ENCODE assay signal across 8 mouse cellular contexts in the genomic region with DNA sequence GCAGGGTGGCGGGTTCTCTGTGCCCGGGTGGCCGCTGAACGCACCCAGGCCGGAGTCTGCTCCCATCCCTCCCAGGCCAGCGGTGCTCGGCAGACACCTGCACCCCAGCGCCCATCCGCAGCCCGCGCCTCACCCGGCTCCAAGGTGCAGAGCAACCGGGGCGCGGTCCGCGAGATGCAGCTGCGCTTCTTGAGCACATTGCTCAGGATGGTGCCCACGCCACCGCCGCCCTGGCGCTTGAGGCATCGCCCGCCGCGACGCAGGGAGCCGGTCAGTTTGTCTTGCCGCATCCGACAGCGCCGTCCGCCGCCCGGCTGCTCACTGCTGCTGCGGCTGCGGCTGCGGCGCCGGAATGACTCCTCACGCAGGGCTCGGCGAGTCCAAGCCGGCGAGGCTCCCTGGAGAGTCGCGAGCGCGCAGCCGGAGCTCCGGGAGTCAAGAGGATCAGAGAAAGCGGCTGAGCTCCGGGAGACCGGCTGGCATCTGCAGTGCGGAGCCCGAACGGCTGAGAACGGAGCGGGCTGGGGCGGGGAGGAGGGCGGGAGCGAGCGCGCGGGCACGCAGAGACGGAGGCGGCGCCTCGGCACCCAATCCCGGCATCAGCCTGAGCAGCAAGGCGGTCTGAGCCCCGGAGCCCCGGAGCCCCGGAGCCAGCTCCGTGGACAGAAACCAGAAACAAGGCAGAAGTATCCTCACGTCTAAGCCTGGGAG. TPM values are rescaled to one million over a fixed set of nuclear protein-coding genes. Genes with fewer than 3 reads are reported as not detected.
A peak's percentile ranks its signal among the peaks of the same experiment; 100 is the strongest.
DNase-seq lines count a peak whose midpoint lies in the region; ATAC-seq and TF ChIP-seq lines count a peak whose summit lies in the region.

No protein-coding gene starts in this region.

- H3K9ac ChIP-seq in embryonic facial prominence, embryonic 15.5 days, result peak overlapping the region; percentile 39; the same call in 1 of the 2 replicates
- peak overlapping the region; percentile 61 for H3K9ac ChIP-seq in heart, embryonic 15.5 days
- H3K9ac ChIP-seq in liver, embryonic 12.5 days, result no peak overlapping the region
- peak overlapping the region; percentile 92 for H3K9ac ChIP-seq in midbrain, postnatal 0 days (replicated peaks; ENCODE audit: low read length, poor library complexity, severe bottlenecking)
- H3K9ac ChIP-seq in stomach, embryonic 16.5 days (ENCODE audit: low read length), result peak overlapping the region; percentile 57

- TF ChIP-seq POLR2A in bone marrow, adult 2 months (IDR thresholded peaks at IDR 0.05; ENCODE audit: borderline replicate concordance, control insufficient read depth, low read depth, low read length), result no peak

- WGBS in bone marrow, adult 2 months, result under 1% methylated on average over 77 of the region's 77 CpGs
- WGBS in embryonic facial prominence, embryonic 15.5 days, result under 1% methylated on average over 77 of the region's 77 CpGs
- under 1% methylated on average over 77 of the region's 77 CpGs for WGBS in heart, embryonic 15.5 days
- 2% methylated on average over 77 of the region's 77 CpGs for WGBS in liver, embryonic 12.5 days (ENCODE audit: insufficient replicate concordance)
- WGBS in midbrain, postnatal 0 days, result under 1% methylated on average over 76 of the region's 77 CpGs
- 1% methylated on average over 77 of the region's 77 CpGs for WGBS in stomach, embryonic 16.5 days

- peaks cover 27% of the 10 kb centered on the region for H3K27me3 ChIP-seq in embryonic facial prominence, embryonic 15.5 days
- H3K27me3 ChIP-seq in heart, embryonic 15.5 days, result peaks cover 56% of the 10 kb centered on the region
- H3K27me3 ChIP-seq in liver, embryonic 12.5 days (replicated peaks), result peaks cover 74% of the 10 kb centered on the region
- no peaks in the 10 kb centered on the region for H3K27me3 ChIP-seq in midbrain, postnatal 0 days (ENCODE audit: insufficient read depth, low read length)
- peaks cover 9% of the 10 kb centered on the region for H3K27me3 ChIP-seq in stomach, embryonic 16.5 days (ENCODE audit: control insufficient read depth, insufficient read depth, low read length)

- H3K9me3 ChIP-seq in embryonic facial prominence, embryonic 15.5 days (replicated peaks), result no peaks in the 10 kb centered on the region
- no peaks in the 10 kb centered on the region for H3K9me3 ChIP-seq in heart, embryonic 15.5 days (replicated peaks)
- no peaks in the 10 kb centered on the region for H3K9me3 ChIP-seq in liver, embryonic 12.5 days (replicated peaks)
- no peaks in the 10 kb centered on the region for H3K9me3 ChIP-seq in midbrain, postnatal 0 days (ENCODE audit: low read length)
- H3K9me3 ChIP-seq in stomach, embryonic 16.5 days (replicated peaks; ENCODE audit: control insufficient read depth, low read length), result no peaks in the 10 kb centered on the region

- no peaks in the 10 kb centered on the region for H3K4me1 ChIP-seq in bone marrow, adult 2 months (ENCODE audit: control insufficient read depth, insufficient read depth, low read length)
- H3K4me1 ChIP-seq in embryonic facial prominence, embryonic 15.5 days, result peaks cover 26% of the 10 kb centered on the region
- peaks cover 21% of the 10 kb centered on the region for H3K4me1 ChIP-seq in heart, embryonic 15.5 days (replicated peaks)
- H3K4me1 ChIP-seq in liver, embryonic 12.5 days, result peaks cover 15% of the 10 kb centered on the region
- peaks cover 11% of the 10 kb centered on the region; the same call in 1 of the 2 replicates for H3K4me1 ChIP-seq in midbrain, postnatal 0 days (ENCODE audit: insufficient read depth, low read length)
- H3K4me1 ChIP-seq in stomach, embryonic 16.5 days (ENCODE audit: control insufficient read depth, insufficient read depth, low read length), result peaks cover 14% of the 10 kb centered on the region; the same call in 1 of the 2 replicates

- no peak for TF ChIP-seq CTCF in bone marrow, adult 2 months (IDR thresholded peaks at IDR 0.05; ENCODE audit: control insufficient read depth, insufficient read depth, low read length)
- TF ChIP-seq CTCF in midbrain, postnatal 0 days (IDR thresholded peaks at IDR 0.05), result no peak; the same call in 1 of the 2 replicates

- H3K36me3 ChIP-seq in embryonic facial prominence, embryonic 15.5 days, result no peaks in the 10 kb centered on the region
- no peaks in the 10 kb centered on the region for H3K36me3 ChIP-seq in heart, embryonic 15.5 days
- no peaks in the 10 kb centered on the region for H3K36me3 ChIP-seq in liver, embryonic 12.5 days
- H3K36me3 ChIP-seq in midbrain, postnatal 0 days (ENCODE audit: insufficient read depth, low read length), result no peaks in the 10 kb centered on the region
- no peaks in the 10 kb centered on the region for H3K36me3 ChIP-seq in stomach, embryonic 16.5 days (ENCODE audit: control insufficient read depth, insufficient read depth, low read length)

- DNase-seq in CD4-positive, CD25-positive, alpha-beta regulatory T cell, adult 2 months (ENCODE audit: low read depth, low spot score), result peak; percentile 83
- DNase-seq in kidney, postnatal 14 days, result peak; percentile 63
- peak; percentile 83 for DNase-seq in midbrain, postnatal 0 days (ENCODE audit: low spot score)

- peak overlapping the region; percentile 16 for H3K4me3 ChIP-seq in bone marrow, adult 2 months (replicated peaks; ENCODE audit: control insufficient read depth, low read depth, low read length)
- H3K4me3 ChIP-seq in embryonic facial prominence, embryonic 15.5 days (replicated peaks), result peak overlapping the region; percentile 64
- H3K4me3 ChIP-seq in heart, embryonic 15.5 days, result peak overlapping the region; percentile 71
- H3K4me3 ChIP-seq in liver, embryonic 12.5 days, result peak overlapping the region; percentile 53
- peak overlapping the region; percentile 89 for H3K4me3 ChIP-seq in midbrain, postnatal 0 days (ENCODE audit: low read depth, low read length)
- H3K4me3 ChIP-seq in stomach, embryonic 16.5 days (replicated peaks; ENCODE audit: low read length), result peak overlapping the region; percentile 53

- peak; percentile 83 for ATAC-seq in embryonic facial prominence, embryonic 15.5 days (ENCODE audit: insufficient number of reproducible peaks, low FRiP score, low TSS enrichment, low read depth)
- ATAC-seq in heart, embryonic 15.5 days (replicated peaks; ENCODE audit: insufficient number of reproducible peaks, insufficient read depth, low FRiP score, low read depth), result peak; percentile 73
- 0 out of 2 replicates have a peak, but pooled peaks have one; percentile 32 for ATAC-seq in liver, embryonic 12.5 days
- ATAC-seq in midbrain, postnatal 0 days (ENCODE audit: low FRiP score), result peak; percentile 87
- peak; percentile 88 for ATAC-seq in stomach, embryonic 16.5 days (ENCODE audit: insufficient read depth, low FRiP score)

- peak overlapping the region; percentile 96 for H3K4me2 ChIP-seq in embryonic facial prominence, embryonic 15.5 days (replicated peaks)
- peak overlapping the region; percentile 100 for H3K4me2 ChIP-seq in heart, embryonic 15.5 days
- peak overlapping the region; percentile 64 for H3K4me2 ChIP-seq in liver, embryonic 12.5 days
- peak overlapping the region; percentile 72 for H3K4me2 ChIP-seq in midbrain, postnatal 0 days (ENCODE audit: low read depth, low read length, poor library complexity, severe bottlenecking)
- H3K4me2 ChIP-seq in stomach, embryonic 16.5 days (ENCODE audit: low read depth, low read length), result peak overlapping the region; percentile 82

- H3K27ac ChIP-seq in bone marrow, adult 2 months (ENCODE audit: control insufficient read depth, insufficient read depth, low read depth, low read length, poor library complexity), result no peak overlapping the region; the same call in 1 of the 2 replicates
- H3K27ac ChIP-seq in embryonic facial prominence, embryonic 15.5 days (replicated peaks), result no peak overlapping the region; the same call in 1 of the 2 replicates
- H3K27ac ChIP-seq in heart, embryonic 15.5 days, result no peak overlapping the region
- H3K27ac ChIP-seq in liver, embryonic 12.5 days, result no peak overlapping the region
- peak overlapping the region; percentile 91 for H3K27ac ChIP-seq in midbrain, postnatal 0 days (ENCODE audit: low read depth, low read length)
- no peak overlapping the region for H3K27ac ChIP-seq in stomach, embryonic 16.5 days (ENCODE audit: low read length)

RNA-seq across cellular contexts. Expression of gene Tbc1d30, which starts 40.4 kb away (rescaled TPM):
- 0.52 TPM in 1 of 2 replicates, not detected in the other for polyA plus RNA-seq in bone marrow, adult 2 months (2011; ENCODE audit: insufficient read depth, insufficient read length, low replicate concordance, missing spikeins)
- polyA plus RNA-seq in embryonic facial prominence, embryonic 15.5 days (2015; fragmentation: Nextera tagmentation; extraction: Ambion mirVana), result 1.7 and 2.6 TPM in 2 replicates
- 1.4 and 2.3 TPM in 2 replicates for polyA plus RNA-seq in heart, embryonic 15.5 days (2015; fragmentation: Nextera tagmentation; extraction: Ambion mirVana)
- 0.11 and 0.30 TPM in 2 replicates for polyA plus RNA-seq in liver, embryonic 12.5 days (2016; fragmentation: Nextera tagmentation; extraction: Ambion mirVana)
- 46.9 and 49.1 TPM in 2 replicates for total RNA-seq in midbrain, postnatal 0 days (2014; rRNA removed)
- polyA plus RNA-seq in midbrain, postnatal 0 days (2015; fragmentation: Nextera tagmentation; extraction: Ambion mirVana), result 8.3 and 9.1 TPM in 2 replicates
- polyA plus RNA-seq in stomach, embryonic 16.5 days (2015; fragmentation: Nextera tagmentation; extraction: Ambion mirVana), result 5.7 and 5.8 TPM in 2 replicates

RNA-seq across cellular contexts. Expression of gene Gns, which starts 54.2 kb away (rescaled TPM):
- 18.2 and 39.2 TPM in 2 replicates for polyA plus RNA-seq in bone marrow, adult 2 months (2011; ENCODE audit: insufficient read depth, insufficient read length, low replicate concordance, missing spikeins)
- 51.3 and 52.1 TPM in 2 replicates for polyA plus RNA-seq in embryonic facial prominence, embryonic 15.5 days (2015; fragmentation: Nextera tagmentation; extraction: Ambion mirVana)
- polyA plus RNA-seq in heart, embryonic 15.5 days (2015; fragmentation: Nextera tagmentation; extraction: Ambion mirVana), result 28.6 and 33.1 TPM in 2 replicates
- polyA plus RNA-seq in liver, embryonic 12.5 days (2016; fragmentation: Nextera tagmentation; extraction: Ambion mirVana), result 20.0 and 20.3 TPM in 2 replicates
- 66.4 and 84.3 TPM in 2 replicates for total RNA-seq in midbrain, postnatal 0 days (2014; rRNA removed)
- 37.7 and 40.4 TPM in 2 replicates for polyA plus RNA-seq in midbrain, postnatal 0 days (2015; fragmentation: Nextera tagmentation; extraction: Ambion mirVana)
- 37.5 and 41.7 TPM in 2 replicates for polyA plus RNA-seq in stomach, embryonic 16.5 days (2015; fragmentation: Nextera tagmentation; extraction: Ambion mirVana)

Comparison
In these comparisons a context has a peak if more than half of its experiments do, and no peak if none do; other contexts are left out.
1. H3K4me3 ChIP-seq: peak in every context shown above with its lines; median percentile 89 in midbrain, postnatal 0 days; 71 in heart, embryonic 15.5 days; 64 in embryonic facial prominence, embryonic 15.5 days; 53 in liver, embryonic 12.5 days; 53 in stomach, embryonic 16.5 days; 16 in bone marrow, adult 2 months.
2. ATAC-seq: peak in every context shown above with its lines; median percentile 88 in stomach, embryonic 16.5 days; 87 in midbrain, postnatal 0 days; 83 in embryonic facial prominence, embryonic 15.5 days; 73 in heart, embryonic 15.5 days; 32 in liver, embryonic 12.5 days.